Mouse (Mus musculus): Measurements from ENCODE around the gene Sgce. TPM values are rescaled to one million over a fixed set of nuclear protein-coding genes. Genes with fewer than 3 reads are reported as not detected.
A peak's percentile ranks its signal among the peaks of the same experiment; 100 is the strongest.

The Sgce gene
- polyA plus RNA-seq, 1 experiment from 2014 or later, result 49.9 TPM

GRCm38 (mm10) chr6:4695778-4696177 lies 51.2 kb downstream of the Sgce start:
- Histone ChIP-seq H3K9me3 (ENCODE audit: low read depth, low read length) (no peaks in the 10 kb centered on the region), H3K36me3 (ENCODE audit: insufficient read depth) (no peaks in the 10 kb centered on the region), H3K4me2 (no peak overlapping the region), H3K4me1 (ENCODE audit: insufficient read depth) (no peaks in the 10 kb centered on the region), H3K9ac (no peak overlapping the region), H3K27ac (ENCODE audit: low read depth) (no peak overlapping the region), H3K4me3 (ENCODE audit: low read depth, low read length) (no peak overlapping the region), H3K27me3 (ENCODE audit: insufficient read depth, low read length) (no peaks in the 10 kb centered on the region)
- DNase-seq, result no peak
- ATAC-seq (ENCODE audit: insufficient read depth), result no peak
- TF ChIP-seq CTCF (IDR thresholded peaks at IDR 0.05; ENCODE audit: low read depth), result no peak
- 70% methylated on average over 3 of the region's 3 CpGs for WGBS

- Histone ChIP-seq H3K27ac (ENCODE audit: low read depth) (no peak overlapping the region), H3K4me2 (no peak overlapping the region), H3K36me3 (ENCODE audit: insufficient read depth) (no peaks in the 10 kb centered on the region), H3K9ac (no peak overlapping the region), H3K4me3 (ENCODE audit: low read depth, low read length) (no peak overlapping the region), H3K9me3 (ENCODE audit: low read depth, low read length) (no peaks in the 10 kb centered on the region), H3K27me3 (ENCODE audit: insufficient read depth, low read length) (no peaks in the 10 kb centered on the region), H3K4me1 (ENCODE audit: insufficient read depth) (no peaks in the 10 kb centered on the region)
- no peak for TF ChIP-seq CTCF (IDR thresholded peaks at IDR 0.05; ENCODE audit: low read depth)
- DNase-seq, result peak; percentile 32
- ATAC-seq (ENCODE audit: insufficient read depth), result 0 out of 2 replicates have a peak, but pooled peaks have one; percentile 27
- 36% methylated on average over 8 of the region's 8 CpGs for WGBS
Observed at GRCm38 (mm10) chr6:4694672-4695231, 52.3 kb downstream of the Sgce start.

GRCm38 (mm10) chr6:4693544-4693943 lies 53.5 kb downstream of the Sgce start:
- 39% methylated on average over 10 of the region's 10 CpGs for WGBS
- no peaks in the 10 kb centered on the region for H3K9me3 ChIP-seq (ENCODE audit: low read depth, low read length)
- no peak overlapping the region for H3K9ac ChIP-seq
- peak; percentile 37 for DNase-seq
- no peak for TF ChIP-seq CTCF (IDR thresholded peaks at IDR 0.05; ENCODE audit: low read depth)
- no peaks in the 10 kb centered on the region for H3K27me3 ChIP-seq (ENCODE audit: insufficient read depth, low read length)
- no peak overlapping the region for H3K27ac ChIP-seq (ENCODE audit: low read depth)
- no peak overlapping the region for H3K4me2 ChIP-seq
- H3K36me3 ChIP-seq (ENCODE audit: insufficient read depth), result 0 out of 2 replicates have a peak, but pooled peaks cover 2% of the 10 kb centered on the region
- ATAC-seq (ENCODE audit: insufficient read depth), result peak; percentile 71
- H3K4me3 ChIP-seq (ENCODE audit: low read depth, low read length), result no peak overlapping the region
- no peaks in the 10 kb centered on the region for H3K4me1 ChIP-seq (ENCODE audit: insufficient read depth)

GRCm38 (mm10) chr6:4690438-4690837 lies 56.6 kb downstream of the Sgce start:
- Histone ChIP-seq H3K27me3 (ENCODE audit: insufficient read depth, low read length) (no peaks in the 10 kb centered on the region), H3K9ac (no peak overlapping the region), H3K4me3 (ENCODE audit: low read depth, low read length) (no peak overlapping the region), H3K9me3 (ENCODE audit: low read depth, low read length) (no peaks in the 10 kb centered on the region), H3K36me3 (ENCODE audit: insufficient read depth) (0 out of 2 replicates have a peak, but pooled peaks cover 2% of the 10 kb centered on the region), H3K4me1 (ENCODE audit: insufficient read depth) (no peaks in the 10 kb centered on the region), H3K27ac (ENCODE audit: low read depth) (no peak overlapping the region), H3K4me2 (no peak overlapping the region)
- no peak for ATAC-seq (ENCODE audit: insufficient read depth)
- no peak for DNase-seq
- TF ChIP-seq CTCF (IDR thresholded peaks at IDR 0.05; ENCODE audit: low read depth), result no peak
- 87% methylated on average over 4 of the region's 4 CpGs for WGBS

GRCm38 (mm10) chr6:4684706-4685340 lies 62.2 kb downstream of the Sgce start:
- no peak for ATAC-seq (ENCODE audit: insufficient read depth)
- Histone ChIP-seq H3K27me3 (ENCODE audit: insufficient read depth, low read length) (no peaks in the 10 kb centered on the region), H3K4me2 (no peak overlapping the region), H3K9ac (no peak overlapping the region), H3K36me3 (ENCODE audit: insufficient read depth) (0 out of 2 replicates have a peak, but pooled peaks cover 2% of the 10 kb centered on the region), H3K4me1 (ENCODE audit: insufficient read depth) (no peaks in the 10 kb centered on the region), H3K9me3 (ENCODE audit: low read depth, low read length) (no peaks in the 10 kb centered on the region), H3K4me3 (ENCODE audit: low read depth, low read length) (no peak overlapping the region), H3K27ac (ENCODE audit: low read depth) (no peak overlapping the region)
- DNase-seq, result no peak
- WGBS, result 68% methylated on average over 10 of the region's 10 CpGs
- TF ChIP-seq CTCF (IDR thresholded peaks at IDR 0.05; ENCODE audit: low read depth), result no peak

- H3K4me2 ChIP-seq, result no peak overlapping the region
- no peaks in the 10 kb centered on the region for H3K36me3 ChIP-seq (ENCODE audit: insufficient read depth)
- H3K4me1 ChIP-seq (ENCODE audit: insufficient read depth), result no peaks in the 10 kb centered on the region
- H3K4me3 ChIP-seq (ENCODE audit: low read depth, low read length), result no peak overlapping the region
- no peaks in the 10 kb centered on the region for H3K27me3 ChIP-seq (ENCODE audit: insufficient read depth, low read length)
- no peaks in the 10 kb centered on the region for H3K9me3 ChIP-seq (ENCODE audit: low read depth, low read length)
- H3K9ac ChIP-seq, result no peak overlapping the region
- no peak for TF ChIP-seq CTCF (IDR thresholded peaks at IDR 0.05; ENCODE audit: low read depth)
- DNase-seq (no peak), ATAC-seq (ENCODE audit: insufficient read depth) (no peak)
- no peak overlapping the region for H3K27ac ChIP-seq (ENCODE audit: low read depth)
- WGBS, result 84% methylated on average over 4 of the region's 4 CpGs
Observed at GRCm38 (mm10) chr6:4680576-4680975, 66.4 kb downstream of the Sgce start.

- WGBS, result 90% methylated on average over 1 of the region's 1 CpGs
- no peak for ATAC-seq (ENCODE audit: insufficient read depth)
- Histone ChIP-seq H3K9me3 (ENCODE audit: low read depth, low read length) (no peaks in the 10 kb centered on the region), H3K36me3 (ENCODE audit: insufficient read depth) (no peaks in the 10 kb centered on the region), H3K4me3 (ENCODE audit: low read depth, low read length) (no peak overlapping the region), H3K27me3 (ENCODE audit: insufficient read depth, low read length) (no peaks in the 10 kb centered on the region), H3K4me2 (no peak overlapping the region), H3K4me1 (ENCODE audit: insufficient read depth) (no peaks in the 10 kb centered on the region), H3K27ac (ENCODE audit: low read depth) (no peak overlapping the region), H3K9ac (no peak overlapping the region)
- DNase-seq, result no peak
- no peak for TF ChIP-seq CTCF (IDR thresholded peaks at IDR 0.05; ENCODE audit: low read depth)
Observed at GRCm38 (mm10) chr6:4679981-4680380, 67.0 kb downstream of the Sgce start.

Data from lung, embryonic 14.5 days (tissue).